Mouse (Mus musculus) Patski (cell line): ENCODE measurements around the gene Hoxa6. TPM values are rescaled to one million over a fixed set of nuclear protein-coding genes. Genes with fewer than 3 reads are reported as not detected.

Experiments used
- ATAC-seq: fragments of 100-300 bp; one replicate; pipeline ENCODE4 v1.8.0; 2021
- CTCF ChIA-PET: fragments of 350-600 bp; sonication (Branson Sonifier 250); formaldehyde crosslinking; loops from one replicate; lab custom pipeline; 2022; ENCODE audit warnings: inconsistent platforms; lab: Charles Lee
- POLR2A ChIA-PET: fragments of 350-600 bp; sonication (Branson Sonifier 250); formaldehyde crosslinking; loops from one replicate; lab custom pipeline; 2022; ENCODE audit warnings: antibody characterized with exemption, inconsistent platforms; lab: Charles Lee
- DNase-seq: peaks from one replicate; pipeline ENCODE4 v3.0.0-alpha.2; 2011; ENCODE audit warnings: low read depth, low spot score
- H3K27me3 ChIP-seq: fragments of 371-371 bp; one replicate; pipeline ENCODE4 v1.5.1; 2021
- CTCF ChIP-seq: fragments of 100-300 bp; IDR thresholded peaks from one replicate; pipeline ENCODE4 v1.5.1; 2021
- in situ Hi-C: fragments of 300-500 bp; cut with MboI; formaldehyde crosslinking; loops from 3 replicates; pipeline ENCODE4 v1.11.1; 2018; ENCODE audit warnings: low pct_unique_long_range_greater_than_20kb, mixed read lengths
- polyA plus RNA-seq: library from polyadenylated mRNA; unstranded; gene quantifications from one replicate; pipeline ENCODE4 v1.2.3, GENCODE M21; 2021

The Hoxa6 gene
- 13.5 TPM for polyA plus RNA-seq

GRCm38 (mm10) chr6:52208072-52208867 lies at the start of gene Hoxa6:
Gene Hoxa6 (minus strand): TSS chr6:52208722.
- in situ Hi-C loops: loop anchor here (5.0 to 25.0 kb wide), 3 partner anchors 201 to 496 kb away; no protein-coding TSS in a partner anchor
- ATAC-seq (no peak), DNase-seq (no peak)
- CTCF ChIA-PET: no interaction called here
- POLR2A ChIA-PET: interaction anchor here (1.0 to 37.4 kb wide), 4 partner anchors 15 to 50 kb away, joined by 3 to 778 read pairs (median 266); partner anchors contain the start of genes 5730596B20Rik, Hoxa10, Hoxa11 and Hoxa7
- no peaks in the 10 kb centered on the region for H3K27me3 ChIP-seq
- no peak for TF ChIP-seq CTCF

DNA sequence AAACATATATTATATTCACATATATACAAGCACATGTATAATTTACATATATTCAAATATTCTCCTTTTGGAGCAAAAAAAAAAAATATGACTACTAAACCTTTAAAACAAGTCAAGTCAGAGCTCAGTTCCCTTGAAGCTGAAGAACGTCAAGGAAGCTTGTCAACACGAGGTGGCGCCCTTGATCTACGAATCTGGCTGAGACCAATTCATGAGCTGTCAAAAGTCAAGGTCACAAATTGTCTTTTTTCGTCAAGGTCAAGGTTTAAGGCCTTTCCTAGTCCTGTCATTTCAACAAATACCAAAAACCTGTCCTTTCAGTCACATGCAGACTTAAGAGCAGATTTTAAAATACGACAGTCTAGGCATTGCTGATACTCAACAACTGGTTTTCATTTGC lies 48.4 kb upstream of the Hoxa6 start:
- ATAC-seq (no peak), DNase-seq (no peak)
- no peak for TF ChIP-seq CTCF
- CTCF ChIA-PET: interaction anchor here (0.7 to 2.7 kb wide), 27 partner anchors 10 to 713 kb away, joined by 3 to 27 read pairs (median 4); partner anchors contain the start of gene Hoxa11
- in situ Hi-C loops: loop anchor here (5.0 kb wide), 2 partner anchors 580 to 660 kb away; no protein-coding TSS in a partner anchor
- POLR2A ChIA-PET: interaction anchor here (0.7 to 1.3 kb wide), 2 partner anchors 11 to 256 kb away, joined by 3 to 5 read pairs; partner anchors contain the start of gene Hoxa11
- no peaks in the 10 kb centered on the region for H3K27me3 ChIP-seq

DNA sequence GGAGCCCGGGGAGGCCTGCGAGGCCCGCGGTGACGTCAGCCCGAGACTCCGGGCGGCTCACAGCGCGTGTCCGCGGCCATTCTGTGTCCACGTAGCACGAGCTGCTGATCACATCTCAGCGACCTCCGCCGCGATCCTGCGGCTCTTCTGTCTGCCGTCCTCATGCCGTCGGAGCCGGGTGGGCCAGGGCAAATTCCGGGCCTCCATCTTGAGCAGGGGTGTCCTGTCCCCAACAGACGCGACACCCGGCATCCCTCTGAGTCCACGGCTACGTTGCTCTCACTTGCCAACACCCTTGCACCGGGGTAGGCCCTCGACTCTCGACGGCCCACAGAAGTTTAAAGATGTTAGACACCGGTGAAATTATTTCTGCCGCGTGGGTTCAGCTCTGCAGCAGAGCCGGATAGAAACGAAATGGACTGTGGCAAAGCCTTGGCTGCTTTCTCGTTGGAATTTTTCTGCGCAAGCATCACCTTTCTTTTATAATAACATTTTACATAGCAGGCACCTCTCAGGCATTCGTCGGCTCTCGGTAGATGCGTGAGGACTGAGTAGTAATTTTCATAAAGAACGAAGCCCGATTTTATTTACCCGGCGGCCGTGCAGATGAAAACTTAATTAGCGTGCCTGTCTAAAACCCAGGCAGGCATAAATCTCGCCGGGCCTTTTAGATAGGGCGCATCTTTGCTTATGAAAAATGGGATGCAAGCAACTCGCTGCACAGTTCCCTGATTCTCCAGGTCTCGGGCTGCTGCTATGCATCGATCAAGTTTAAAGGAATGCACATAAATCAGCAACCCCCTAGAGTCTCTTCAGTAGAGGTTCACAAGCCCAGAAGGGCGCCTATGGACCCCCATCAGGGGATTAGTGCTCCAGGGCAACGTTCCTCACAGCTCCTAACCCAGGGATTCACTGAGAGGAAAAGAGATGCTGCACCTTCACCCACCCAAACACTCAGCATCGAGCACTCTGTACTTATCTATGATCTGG lies 45.3 kb upstream of the Hoxa6 start:
- no peak for DNase-seq
- ATAC-seq: no peak
- ChIA-PET CTCF (no interaction called here), POLR2A (no interaction called here)
- TF ChIP-seq CTCF: no peak
- H3K27me3 ChIP-seq: no peaks in the 10 kb centered on the region
- in situ Hi-C loops: loop anchor here (5.0 kb wide), 1 partner anchor 468 kb away; no protein-coding TSS in a partner anchor

- ChIA-PET CTCF (interaction anchor here (1.4 to 1.6 kb wide), 2 partner anchors 9 to 349 kb away, joined by 4 read pairs; no protein-coding TSS in a partner anchor), POLR2A (interaction anchor here (0.7 kb wide), 1 partner anchor 12 kb away, joined by 3 read pairs; the partner anchor contains the start of gene Hoxa10)
- in situ Hi-C loops: loop anchor here (5.0 kb wide), 1 partner anchor 469 kb away; no protein-coding TSS in a partner anchor
- no peak for ATAC-seq
- TF ChIP-seq CTCF: no peak
- H3K27me3 ChIP-seq: no peaks in the 10 kb centered on the region
- no peak for DNase-seq
These were observed 44.4 kb upstream of the Hoxa6 start for GRCm38 (mm10) chr6:52252775-52253376.

GRCm38 (mm10) chr6:52252016-52252774 lies 43.7 kb upstream of the Hoxa6 start:
- CTCF ChIA-PET: interaction anchor here (1.4 to 1.6 kb wide), 2 partner anchors 9 to 350 kb away, joined by 4 read pairs; no protein-coding TSS in a partner anchor
- in situ Hi-C loops: loop anchor here (5.0 kb wide), 1 partner anchor 470 kb away; no protein-coding TSS in a partner anchor
- DNase-seq: no peak
- no peaks in the 10 kb centered on the region for H3K27me3 ChIP-seq
- no peak for ATAC-seq
- POLR2A ChIA-PET: interaction anchor here (0.7 kb wide), 1 partner anchor 11 kb away, joined by 3 read pairs; the partner anchor contains the start of gene Hoxa10
- no peak for TF ChIP-seq CTCF

- POLR2A ChIA-PET: no interaction called here
- in situ Hi-C loops: loop anchor here (5.0 kb wide), 1 partner anchor 471 kb away; no protein-coding TSS in a partner anchor
- ATAC-seq: no peak
These were observed 42.8 kb upstream of the Hoxa6 start for GRCm38 (mm10) chr6:52251177-52251879.

DNA sequence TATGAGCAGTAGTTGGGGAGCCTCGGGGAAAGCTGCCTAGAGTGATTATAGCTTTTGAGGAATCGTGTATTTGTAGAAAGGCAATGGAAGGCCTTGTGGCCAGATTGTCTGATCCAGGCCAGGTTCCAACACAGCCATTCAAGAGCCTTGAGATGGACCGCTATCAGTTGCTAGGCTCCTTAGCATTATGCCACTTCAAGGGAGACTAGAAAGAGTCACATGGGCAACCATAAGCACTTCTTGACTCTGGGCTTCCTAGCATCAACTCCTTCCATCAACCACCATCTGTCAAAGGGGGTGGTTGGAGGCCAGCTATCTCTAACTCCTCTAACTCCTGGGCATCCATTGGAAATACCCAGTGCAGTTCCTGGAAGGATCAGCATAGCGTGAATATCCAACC lies 41.3 kb upstream of the Hoxa6 start:
- in situ Hi-C loops: loop anchor here (5.0 to 25.0 kb wide), 2 partner anchors 472 to 1263 kb away; no protein-coding TSS in a partner anchor
- H3K27me3 ChIP-seq: no peaks in the 10 kb centered on the region
- ChIA-PET CTCF (interaction anchor here (1.2 kb wide), 1 partner anchor 9 kb away, joined by 3 read pairs; the partner anchor contains the start of gene Hoxa10), POLR2A (no interaction called here)
- no peak for TF ChIP-seq CTCF
- ATAC-seq: no peak
- no peak for DNase-seq

More at GRCm38 (mm10) chr6:52251177-52251879, 42.8 kb upstream of the Hoxa6 start:
- H3K27me3 ChIP-seq: no peaks in the 10 kb centered on the region
- no peak for TF ChIP-seq CTCF
- CTCF ChIA-PET: interaction anchor here (1.0 to 1.6 kb wide), 3 partner anchors 10 to 587 kb away, joined by 3 to 4 read pairs (median 4); no protein-coding TSS in a partner anchor
- DNase-seq: no peak

GRCm38 (mm10) chr6:52249415-52249738 lies 40.9 kb upstream of the Hoxa6 start:
- CTCF ChIA-PET: interaction anchor here (1.2 kb wide), 1 partner anchor 9 kb away, joined by 3 read pairs; the partner anchor contains the start of gene Hoxa10
- H3K27me3 ChIP-seq: no peaks in the 10 kb centered on the region
- ATAC-seq: no peak
- DNase-seq: no peak
- in situ Hi-C loops: loop anchor here (25.0 kb wide), 1 partner anchor 1262 kb away; no protein-coding TSS in a partner anchor
- TF ChIP-seq CTCF: no peak
- POLR2A ChIA-PET: interaction anchor here (21.2 kb wide), 1 partner anchor 26 kb away, joined by 778 read pairs; the partner anchor contains the start of genes Gm28308, Hoxa3, Hoxa6 and Hoxa7
